Mouse (Mus musculus) neural tube, embryonic 11.5 days (tissue): ENCODE data around the gene Lrp4. TPM values are rescaled to one million over a fixed set of nuclear protein-coding genes. Genes with fewer than 3 reads are reported as not detected.

Experiments
- ATAC-seq: fragments of 200-750 bp; cut with Nextera tagmentation; 2 replicates; pipeline ENCODE4 v1.8.0; 2017; ENCODE audit warnings: moderate number of reproducible peaks, mild to moderate bottlenecking, moderate TSS enrichment, moderate library complexity; ENCODE audit not compliant: insufficient read depth, low FRiP score, low TSS enrichment
- DNase-seq: peaks from one replicate; pipeline ENCODE4 v3.0.0-alpha.2; 2015; ENCODE audit warnings: low spot score
- H3K27ac ChIP-seq: fragments of 300-500 bp; sonication (generic); 2 replicates; pipeline ENCODE4 v1.5.1; 2014; ENCODE audit warnings: low read depth, mild to moderate bottlenecking, low read length
- H3K27me3 ChIP-seq: fragments of 300-500 bp; sonication (generic); 2 replicates; pipeline ENCODE4 v1.6.1; 2014; ENCODE audit warnings: mild to moderate bottlenecking, low read length, mixed read lengths; ENCODE audit not compliant: control insufficient read depth, insufficient read depth
- H3K36me3 ChIP-seq: fragments of 300-500 bp; sonication (generic); 2 replicates; pipeline ENCODE4 v1.6.1; 2014; ENCODE audit warnings: mild to moderate bottlenecking, low read length, moderate library complexity, mixed read lengths; ENCODE audit not compliant: control insufficient read depth, insufficient read depth
- H3K4me1 ChIP-seq: fragments of 300-500 bp; sonication (generic); 2 replicates; pipeline ENCODE4 v1.6.1; 2014; ENCODE audit warnings: low read length, mixed read lengths; ENCODE audit not compliant: control insufficient read depth, insufficient read depth
- H3K4me2 ChIP-seq: fragments of 300-500 bp; sonication (generic); 2 replicates; pipeline ENCODE4 v1.6.1; 2014; ENCODE audit warnings: low read depth, mild to moderate bottlenecking, moderate library complexity
- H3K4me3 ChIP-seq: fragments of 300-500 bp; sonication (generic); 2 replicates; pipeline ENCODE4 v1.5.1; 2014; ENCODE audit warnings: low read depth, low read length
- H3K9ac ChIP-seq: fragments of 300-500 bp; sonication (generic); 2 replicates; pipeline ENCODE4 v1.6.1; 2014; ENCODE audit warnings: mild to moderate bottlenecking, low read length
- H3K9me3 ChIP-seq: fragments of 300-500 bp; sonication (generic); 2 replicates; pipeline ENCODE4 v1.6.1; 2016; ENCODE audit warnings: low read length; ENCODE audit not compliant: control insufficient read depth
- WGBS: fragments of 180-500 bp; shearing (Covaris S2); extraction: QIAGEN DNeasy Blood & Tissue Kit; methylation state at CpG from one replicate; pipeline ENCODE4 v1.1.7; 2014; 5-methylcytosine and 5-hydroxymethylcytosine counted together
- polyA plus RNA-seq: library from polyadenylated mRNA; unstranded; fragments of >200 nt; fragmentation: Nextera tagmentation; extraction: Ambion mirVana; gene quantifications from 2 replicates; pipeline ENCODE4 v1.2.1, GENCODE M21; 2014

The Lrp4 gene
- polyA plus RNA-seq = 5.4 and 5.8 TPM in 2 replicates

DNA sequence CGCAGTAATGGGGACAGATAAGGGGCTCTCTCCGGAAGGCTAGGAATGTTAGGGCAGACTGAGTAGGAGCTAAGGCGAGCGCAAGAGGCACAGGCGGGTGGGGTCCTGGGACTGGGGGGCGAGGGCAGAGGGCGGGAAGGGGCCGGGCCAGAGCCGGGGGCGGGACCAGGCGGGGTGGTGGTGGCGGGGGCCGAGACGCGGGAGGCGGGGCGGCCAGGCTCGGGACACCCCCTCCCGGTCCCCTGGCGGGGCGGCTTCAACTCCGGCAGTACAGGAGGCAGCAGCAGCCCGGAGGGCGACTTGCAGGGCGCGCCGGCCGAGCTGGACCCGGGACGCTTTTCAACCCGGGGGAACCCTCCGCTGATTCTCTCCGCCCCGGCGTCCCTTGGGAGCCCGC lies at the start of gene Lrp4:
Gene Lrp4 (plus strand): TSS at position 253 of the 397 bp plus-strand sequence.
- no peaks in the 10 kb centered on the region for H3K27me3 ChIP-seq
- ATAC-seq (peak; percentile 56), DNase-seq (no peak)
- no peaks in the 10 kb centered on the region for H3K36me3 ChIP-seq
- 0% methylated on average over 10 of the region's 36 CpGs for WGBS
- H3K9me3 ChIP-seq = no peaks in the 10 kb centered on the region
- H3K27ac ChIP-seq = peak within 1 kb of the TSS; percentile 82
- peak within 1 kb of the TSS; percentile 89 for H3K4me2 ChIP-seq
- H3K9ac ChIP-seq = peak within 1 kb of the TSS; percentile 87
- H3K4me1 ChIP-seq = peaks cover 17% of the 10 kb centered on the region
- peak within 1 kb of the TSS; percentile 82 for H3K4me3 ChIP-seq

DNA sequence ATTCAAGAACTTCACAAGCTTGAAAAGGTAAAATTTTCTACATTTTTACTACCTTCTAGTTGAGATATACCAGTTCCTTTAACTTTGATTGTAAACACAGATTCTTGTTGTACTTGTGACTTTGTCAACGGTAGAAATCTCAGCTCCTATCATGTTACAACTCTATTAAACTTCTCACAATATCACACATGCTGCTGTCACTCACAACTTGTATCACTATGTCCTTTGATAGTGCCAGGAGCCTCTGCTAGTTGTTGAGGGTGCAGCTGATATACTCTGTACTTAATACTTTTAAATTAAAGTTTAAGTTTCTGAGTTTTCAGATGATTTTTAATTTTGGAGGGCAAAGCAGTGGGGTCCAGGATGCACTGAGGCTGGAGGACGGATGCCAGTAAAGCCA lies 49.3 kb upstream of the Lrp4 start:
- DNase-seq (no peak), ATAC-seq (no peak)
- no peaks in the 10 kb centered on the region for H3K27me3 ChIP-seq
- H3K4me3 ChIP-seq = no peak overlapping the region
- WGBS = 89% methylated on average over 2 of the region's 2 CpGs
- H3K4me1 ChIP-seq = no peaks in the 10 kb centered on the region
- no peak overlapping the region for H3K4me2 ChIP-seq
- H3K9me3 ChIP-seq = no peaks in the 10 kb centered on the region
- H3K9ac ChIP-seq = no peak overlapping the region
- no peak overlapping the region for H3K27ac ChIP-seq
- H3K36me3 ChIP-seq = no peaks in the 10 kb centered on the region

- 81% methylated on average over 2 of the region's 2 CpGs for WGBS
- ATAC-seq = no peak
- Histone ChIP-seq H3K27me3 (no peaks in the 10 kb centered on the region), H3K4me3 (no peak overlapping the region), H3K36me3 (no peaks in the 10 kb centered on the region), H3K9me3 (no peaks in the 10 kb centered on the region), H3K9ac (no peak overlapping the region), H3K4me2 (no peak overlapping the region), H3K27ac (no peak overlapping the region), H3K4me1 (no peaks in the 10 kb centered on the region)
- DNase-seq = no peak
These were observed 45.8 kb upstream of the Lrp4 start for GRCm38 (mm10) chr2:91411473-91411872.

DNA sequence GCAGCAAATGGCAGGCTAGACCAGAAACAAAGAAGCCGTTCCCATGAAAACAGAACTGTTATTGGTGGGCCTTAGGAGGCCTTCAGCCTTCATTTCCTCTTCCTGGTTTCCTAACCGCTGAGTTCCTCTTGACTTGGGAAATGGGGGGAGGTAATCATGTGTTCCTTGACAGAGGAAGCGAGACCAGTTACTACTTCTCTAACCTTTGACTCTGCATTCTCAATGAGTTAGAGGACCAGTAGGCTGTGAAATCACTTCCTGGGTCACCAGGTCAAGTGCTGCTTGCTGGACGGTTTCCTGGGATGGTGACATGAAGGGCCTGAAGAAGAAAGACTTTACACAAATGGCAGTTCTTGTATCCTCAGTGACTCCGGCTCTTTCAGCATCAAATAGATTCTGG lies 45.0 kb upstream of the Lrp4 start:
- H3K9me3 ChIP-seq = no peaks in the 10 kb centered on the region
- 64% methylated on average over 5 of the region's 5 CpGs for WGBS
- no peaks in the 10 kb centered on the region for H3K4me1 ChIP-seq
- H3K9ac ChIP-seq = no peak overlapping the region
- no peaks in the 10 kb centered on the region for H3K27me3 ChIP-seq
- no peak for ATAC-seq
- DNase-seq = no peak
- no peak overlapping the region for H3K4me3 ChIP-seq
- no peak overlapping the region for H3K4me2 ChIP-seq
- no peak overlapping the region for H3K27ac ChIP-seq
- no peaks in the 10 kb centered on the region for H3K36me3 ChIP-seq

- WGBS = 68% methylated on average over 1 of the region's 1 CpGs
- no peak overlapping the region for H3K27ac ChIP-seq
- no peak overlapping the region for H3K9ac ChIP-seq
- H3K27me3 ChIP-seq = no peaks in the 10 kb centered on the region
- H3K4me1 ChIP-seq = no peaks in the 10 kb centered on the region
- no peaks in the 10 kb centered on the region for H3K9me3 ChIP-seq
- H3K4me2 ChIP-seq = no peak overlapping the region
- H3K36me3 ChIP-seq = no peaks in the 10 kb centered on the region
- no peak for DNase-seq
- no peak overlapping the region for H3K4me3 ChIP-seq
- no peak for ATAC-seq
These were observed 43.5 kb upstream of the Lrp4 start for GRCm38 (mm10) chr2:91413811-91414210.

DNA sequence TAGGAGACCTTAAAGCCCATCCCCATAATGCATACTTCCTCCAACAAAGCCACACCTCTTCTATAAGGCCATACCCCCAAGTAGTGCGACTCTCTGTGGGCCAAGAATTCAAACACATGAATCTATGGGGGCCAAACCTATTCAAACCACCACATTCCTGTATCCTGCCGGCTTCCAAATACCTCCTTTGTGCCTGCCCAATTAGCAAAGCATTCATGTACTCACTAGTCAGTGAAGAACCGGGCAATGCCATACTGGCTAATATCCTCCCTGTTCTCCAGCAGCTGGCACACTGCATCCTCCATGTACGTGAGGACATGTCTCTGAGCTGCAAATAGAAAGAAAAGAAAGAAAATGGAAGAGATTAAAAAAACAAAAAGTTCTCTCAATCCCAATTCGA lies 35.7 kb upstream of the Lrp4 start:
- ATAC-seq (no peak), DNase-seq (no peak)
- Histone ChIP-seq H3K27ac (no peak overlapping the region), H3K4me3 (no peak overlapping the region), H3K4me1 (no peaks in the 10 kb centered on the region), H3K4me2 (no peak overlapping the region), H3K27me3 (no peaks in the 10 kb centered on the region), H3K36me3 (no peaks in the 10 kb centered on the region; the same call in 1 of the 2 replicates), H3K9ac (no peak overlapping the region), H3K9me3 (no peaks in the 10 kb centered on the region)
- WGBS = 85% methylated on average over 5 of the region's 5 CpGs

GRCm38 (mm10) chr2:91424061-91424720 lies 33.1 kb upstream of the Lrp4 start:
- no peak overlapping the region for H3K4me2 ChIP-seq
- H3K36me3 ChIP-seq = no peaks in the 10 kb centered on the region; the same call in 1 of the 2 replicates
- no peak overlapping the region for H3K27ac ChIP-seq
- ATAC-seq = no peak
- H3K9ac ChIP-seq = no peak overlapping the region
- H3K27me3 ChIP-seq = no peaks in the 10 kb centered on the region
- no peaks in the 10 kb centered on the region for H3K9me3 ChIP-seq
- no peak overlapping the region for H3K4me3 ChIP-seq
- no peak for DNase-seq
- no peaks in the 10 kb centered on the region; the same call in 1 of the 2 replicates for H3K4me1 ChIP-seq
- WGBS = 90% methylated on average over 7 of the region's 7 CpGs

GRCm38 (mm10) chr2:91426321-91426720 lies 31.0 kb upstream of the Lrp4 start:
- ATAC-seq = no peak
- Histone ChIP-seq H3K9ac (no peak overlapping the region), H3K4me1 (peaks cover 16% of the 10 kb centered on the region), H3K27me3 (no peaks in the 10 kb centered on the region), H3K4me3 (no peak overlapping the region), H3K9me3 (no peaks in the 10 kb centered on the region), H3K27ac (no peak overlapping the region), H3K36me3 (no peaks in the 10 kb centered on the region), H3K4me2 (no peak overlapping the region)
- 90% methylated on average over 1 of the region's 1 CpGs for WGBS
- no peak for DNase-seq

GRCm38 (mm10) chr2:91429146-91429545 lies 28.2 kb upstream of the Lrp4 start:
- Histone ChIP-seq H3K4me1 (peaks cover 17% of the 10 kb centered on the region), H3K4me2 (no peak overlapping the region), H3K27ac (no peak overlapping the region; the same call in 1 of the 2 replicates), H3K27me3 (no peaks in the 10 kb centered on the region), H3K36me3 (no peaks in the 10 kb centered on the region), H3K4me3 (no peak overlapping the region), H3K9ac (no peak overlapping the region), H3K9me3 (no peaks in the 10 kb centered on the region)
- WGBS = 83% methylated on average over 3 of the region's 3 CpGs
- ATAC-seq = no peak
- DNase-seq = no peak
